Mouse (Mus musculus) cerebellum, adult 2 months (tissue): Measurements from ENCODE around the gene Xpnpep1.

Experiments used
- CTCF ChIP-seq: fragments of 200-500 bp; IDR thresholded peaks from 2 replicates; pipeline ENCODE4 v1.5.1; 2011; ENCODE audit warnings: low read depth, mild to moderate bottlenecking, control low read depth, low read length, moderate library complexity, borderline replicate concordance; ENCODE audit not compliant: insufficient read depth
- POLR2A ChIP-seq: fragments of 200-500 bp; IDR thresholded peaks from 2 replicates; pipeline ENCODE4 v1.6.1; 2011; ENCODE audit warnings: low read length, control low read depth, borderline replicate concordance; ENCODE audit not compliant: insufficient read depth

DNA sequence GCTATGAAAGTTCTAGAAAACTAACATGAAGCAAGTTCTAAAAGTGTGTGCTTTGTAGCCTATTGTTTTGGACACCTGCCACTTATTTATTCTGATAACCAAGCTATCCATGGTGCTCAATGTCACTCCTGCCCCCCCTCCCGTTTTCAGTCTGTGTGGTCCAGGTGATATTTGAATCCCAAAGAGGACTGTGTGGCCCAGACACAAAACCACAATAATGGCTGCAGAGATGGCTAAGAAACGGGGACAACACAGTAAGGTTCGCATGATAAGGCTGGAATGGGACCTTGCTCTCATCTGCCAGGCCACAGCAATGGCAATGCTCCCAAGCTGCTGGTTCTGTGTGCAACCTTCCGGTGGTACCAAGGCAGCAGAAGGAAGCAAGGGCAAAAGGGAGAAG, 1.6 kb upstream of the Xpnpep1 start:
- TF ChIP-seq POLR2A, result no peak
- no peak for TF ChIP-seq CTCF
